Mouse (Mus musculus): ENCODE measurements around the gene Olfr46.
"Not testable (repeated sequence)": the region's sequence is repeated elsewhere in the genome, so short reads cannot be mapped to it uniquely, and the experiment has no call there.

The Olfr46 gene

GRCm38 (mm10) chr7:140600969-140601368, at the start of gene Olfr46:
Gene Olfr46, plus strand, starts transcription at chr7:140601269.
- DNase-seq (ENCODE audit: extremely low read depth, low read depth), result not testable (repeated sequence)

- no peak for DNase-seq (ENCODE audit: extremely low read depth, low read depth)
Observed at GRCm38 (mm10) chr7:140567586-140567985, 33.5 kb upstream of the Olfr46 start, which contains the start of gene Olfr538. Gene Olfr538, plus strand, starts transcription at chr7:140567886.

- DNase-seq (ENCODE audit: extremely low read depth, low read depth), result not testable (repeated sequence)
Observed at GRCm38 (mm10) chr7:140628670-140629069, 27.6 kb downstream of the Olfr46 start, which contains the start of gene Olfr61. Gene Olfr61, plus strand, starts transcription at chr7:140628970.

- DNase-seq (ENCODE audit: extremely low read depth, low read depth), result no peak
Observed at GRCm38 (mm10) chr7:140630559-140630958, 29.5 kb downstream of the Olfr46 start.

GRCm38 (mm10) chr7:140646152-140646551, 45.1 kb downstream of the Olfr46 start, which contains the start of gene Olfr53:
Gene Olfr53, plus strand, starts transcription at chr7:140646452.
- DNase-seq (ENCODE audit: extremely low read depth, low read depth), result no peak

GRCm38 (mm10) chr7:140659630-140660029, 58.6 kb downstream of the Olfr46 start, which contains the start of gene Olfr539:
Gene Olfr539, plus strand, starts transcription at chr7:140659930.
- no peak for DNase-seq (ENCODE audit: extremely low read depth, low read depth)

All from MEL-GATA-1-ER (cell line).